Mouse (Mus musculus) C2C12 (cell line): Measurements from ENCODE around the gene Rnls.

Experiments used
- CTCF ChIP-seq: IDR thresholded peaks from one replicate; pipeline ENCODE4 v1.5.1; 2011; ENCODE audit not compliant: control insufficient read depth, insufficient read depth, insufficient read length
- FOSL1 ChIP-seq: IDR thresholded peaks from one replicate; pipeline ENCODE4 v1.8.0; 2011; ENCODE audit warnings: mild to moderate bottlenecking, low read length; ENCODE audit not compliant: poor library complexity, insufficient read depth, severe bottlenecking

GRCm38 (mm10) chr19:33340119-33340518 lies 52.0 kb downstream of the Rnls start:
- no peak for TF ChIP-seq FOSL1
- TF ChIP-seq CTCF: no peak
